In the genomic region with DNA sequence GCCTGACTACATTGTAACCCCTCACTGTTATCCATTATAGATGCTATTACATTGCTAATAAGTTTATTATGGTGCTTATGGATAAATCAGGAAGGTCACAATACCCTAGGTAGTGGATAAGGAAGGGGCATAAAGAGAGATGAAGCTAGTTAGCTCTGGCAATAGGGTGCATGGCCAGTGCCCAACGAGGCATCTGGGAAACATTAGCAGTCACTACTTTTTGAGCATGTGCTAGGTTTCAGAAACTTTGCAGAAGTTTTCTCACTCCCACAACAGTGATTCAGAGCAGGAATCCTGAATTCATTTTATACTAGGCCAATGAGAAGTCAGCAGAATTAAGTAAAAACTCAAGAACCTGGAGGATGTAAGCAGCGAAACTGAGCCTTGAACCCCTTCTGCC, we compare ENCODE assay signal across 21 mouse cellular contexts.
"Had no signal": no experiment of that assay in that cellular context is flagged by ENCODE, and none has a peak within 500 bp of the region (broad histone marks: within the 10 kb centered on the region; RNA-seq: fewer than 3 reads in every experiment).

No protein-coding gene starts in this region.

- H3K4me3 ChIP-seq: heart, embryonic 13.5 days; heart, embryonic 15.5 days; hindbrain, embryonic 13.5 days; hindbrain, embryonic 15.5 days; layer of hippocampus, adult 2 months; limb, embryonic 13.5 days; limb, embryonic 15.5 days; liver, embryonic 12.5 days had no signal

- H3K36me3 ChIP-seq: heart, embryonic 13.5 days; heart, embryonic 15.5 days; hindbrain, embryonic 13.5 days; hindbrain, embryonic 15.5 days; limb, embryonic 13.5 days; limb, embryonic 15.5 days; liver, embryonic 12.5 days had no signal

- H3K27ac ChIP-seq: heart, embryonic 13.5 days; heart, embryonic 15.5 days; hindbrain, embryonic 13.5 days; hindbrain, embryonic 15.5 days; hindbrain, postnatal 0 days; layer of hippocampus, adult 2 months; limb, embryonic 13.5 days; limb, embryonic 15.5 days; liver, embryonic 12.5 days; liver, embryonic 14.5 days had no signal

- H3K27me3 ChIP-seq: hindbrain, embryonic 13.5 days; hindbrain, embryonic 15.5 days; limb, embryonic 13.5 days; limb, embryonic 15.5 days; liver, embryonic 12.5 days had no signal

- H3K9me3 ChIP-seq: heart, embryonic 13.5 days; heart, embryonic 15.5 days; hindbrain, embryonic 13.5 days; hindbrain, embryonic 15.5 days; limb, embryonic 13.5 days; limb, embryonic 15.5 days; liver, embryonic 12.5 days had no signal

- DNase-seq: gastrocnemius, postnatal 10 days; gastrocnemius, postnatal 36 days; heart, adult 18-20 months; heart, postnatal 14 days; heart, postnatal 36 days; kidney, adult 11 months; kidney, adult 8-10 months; kidney, postnatal 10 days; kidney, postnatal 25 days; kidney, postnatal 4 days; left cerebral cortex, postnatal 4 days had no signal

- H3K4me1 ChIP-seq: heart, embryonic 13.5 days; liver, embryonic 12.5 days had no signal
